Mouse (Mus musculus) CH12.LX (cell line): ENCODE data around the gene Il17rc. TPM values are rescaled to one million over a fixed set of nuclear protein-coding genes. Genes with fewer than 3 reads are reported as not detected.

ENCODE experiments used
- DNase-seq: peaks from one replicate; pipeline ENCODE4 v3.0.0-alpha.2; 2013; ENCODE audit errors: extremely low read depth
- H3K27ac ChIP-seq: 2 replicates; pipeline ENCODE4 v1.5.1; 2012; ENCODE audit warnings: low read depth, mild to moderate bottlenecking, control low read depth, moderate library complexity; ENCODE audit not compliant: insufficient read depth
- H3K27me3 ChIP-seq: replicated peaks from 2 replicates; pipeline ENCODE3; 2012; ENCODE audit warnings: inconsistent platforms
- H3K36me3 ChIP-seq, 2 experiments: replicated peaks in 1 of 2; 2 replicates each; pipeline versions ENCODE3 to v1.6.1; 2012; ENCODE audit warnings: inconsistent platforms in 1 of 2, low read length in 1 of 2, mild to moderate bottlenecking in 1 of 2, mixed read lengths in 1 of 2, moderate library complexity in 1 of 2; ENCODE audit not compliant: control insufficient read depth in 1 of 2, insufficient read depth in 1 of 2
- H3K4me1 ChIP-seq, 2 experiments: 2 replicates each; pipeline ENCODE4 v1.6.1; 2012; ENCODE audit warnings: inconsistent platforms in 1 of 2, moderate library complexity in 1 of 2; ENCODE audit not compliant: insufficient read depth in 2 of 2, control insufficient read depth in 1 of 2
- H3K4me2 ChIP-seq: 2 replicates; pipeline ENCODE4 v1.6.1; 2012; ENCODE audit warnings: low read depth, mild to moderate bottlenecking, control low read depth; ENCODE audit not compliant: poor library complexity, insufficient read depth, severe bottlenecking
- H3K4me3 ChIP-seq, 3 experiments: fragments of 150-350 bp in 1 of 3; sonication (generic) in 1 of 3; replicated peaks in 1 of 3; 2 replicates each; pipeline versions ENCODE3 to v1.5.1; 2011 to 2012; ENCODE audit warnings: low read depth in 2 of 3, low read length in 2 of 3, mild to moderate bottlenecking in 2 of 3, moderate library complexity in 2 of 3, control low read depth in 1 of 3, improper control_type of control experiment in 1 of 3, inconsistent platforms in 1 of 3, mixed read lengths in 1 of 3; ENCODE audit not compliant: poor library complexity in 1 of 3
- H3K79me2 ChIP-seq: replicated peaks from 2 replicates; pipeline ENCODE4 v1.6.1; 2012; ENCODE audit warnings: mild to moderate bottlenecking, moderate library complexity; ENCODE audit not compliant: control insufficient read depth, poor library complexity, insufficient read depth, severe bottlenecking; ENCODE audit errors: extremely low read depth
- H3K9ac ChIP-seq: 2 replicates; pipeline ENCODE4 v1.6.1; 2012; ENCODE audit warnings: low read depth, mild to moderate bottlenecking, control low read depth, moderate library complexity; ENCODE audit not compliant: insufficient read depth
- H3K9me3 ChIP-seq: replicated peaks from 2 replicates; pipeline ENCODE3; 2012; ENCODE audit warnings: low read length, inconsistent platforms, mixed read lengths
- BHLHE40 ChIP-seq: IDR thresholded peaks from 2 replicates; pipeline ENCODE4 v1.6.1; 2011; ENCODE audit warnings: mild to moderate bottlenecking, low read depth, low read length, improper control_type of control experiment
- CHD1 ChIP-seq: IDR thresholded peaks from 2 replicates; pipeline ENCODE4 v1.6.1; 2012; ENCODE audit warnings: low read depth, low read length, improper control_type of control experiment, inconsistent platforms
- CHD2 ChIP-seq: IDR thresholded peaks from 2 replicates; pipeline ENCODE4 v1.6.1; 2011; ENCODE audit warnings: low read length, improper control_type of control experiment
- CTCF ChIP-seq, 2 experiments: IDR thresholded peaks in 1 of 2; conservative IDR thresholded peaks in 1 of 2; 2 replicates each; pipeline ENCODE4 v1.5.1; 2011 to 2012; ENCODE audit warnings: low read depth in 2 of 2, low read length in 2 of 2, improper control_type of control experiment in 1 of 2, inconsistent platforms in 1 of 2, mild to moderate bottlenecking in 1 of 2, moderate library complexity in 1 of 2
- E2F4 ChIP-seq: IDR thresholded peaks from 2 replicates; pipeline ENCODE4 v1.6.1; 2011; ENCODE audit warnings: low read depth, low read length, improper control_type of control experiment; ENCODE audit not compliant: insufficient replicate concordance
- ELF1 ChIP-seq: IDR thresholded peaks from 2 replicates; pipeline ENCODE4 v1.6.1; 2014; ENCODE audit warnings: low read depth, mild to moderate bottlenecking, inconsistent platforms, low read length, improper control_type of control experiment
- EP300 ChIP-seq: IDR thresholded peaks from 2 replicates; pipeline ENCODE4 v1.6.1; 2011; ENCODE audit warnings: low read length, improper control_type of control experiment
- ETS1 ChIP-seq: conservative IDR thresholded peaks from 2 replicates; pipeline ENCODE4 v1.6.1; 2012; ENCODE audit warnings: low read depth, mild to moderate bottlenecking, inconsistent platforms, low read length, improper control_type of control experiment, moderate library complexity
- GABPA ChIP-seq: IDR thresholded peaks from 2 replicates; pipeline ENCODE4 v1.6.1; 2012; ENCODE audit warnings: low read depth, low read length, improper control_type of control experiment, inconsistent platforms; ENCODE audit not compliant: insufficient replicate concordance
- HCFC1 ChIP-seq: IDR thresholded peaks from 2 replicates; pipeline ENCODE4 v1.6.1; 2012; ENCODE audit warnings: low read depth, mild to moderate bottlenecking, inconsistent platforms, low read length, improper control_type of control experiment
- IRF4 ChIP-seq: IDR thresholded peaks from 2 replicates; pipeline ENCODE4 v1.6.1; 2014; ENCODE audit warnings: low read depth, mild to moderate bottlenecking, inconsistent platforms, low read length, improper control_type of control experiment
- JUN ChIP-seq: IDR thresholded peaks from 2 replicates; pipeline ENCODE4 v1.6.1; 2011; ENCODE audit warnings: low read depth, mild to moderate bottlenecking, low read length, improper control_type of control experiment, moderate library complexity; ENCODE audit not compliant: insufficient read depth
- JUND ChIP-seq: conservative IDR thresholded peaks from 2 replicates; pipeline ENCODE4 v1.6.1; 2011; ENCODE audit warnings: low read depth, low read length, improper control_type of control experiment
- KAT2A ChIP-seq: IDR thresholded peaks from 2 replicates; pipeline ENCODE4 v1.6.1; 2012; ENCODE audit warnings: low read length, improper control_type of control experiment, inconsistent platforms; ENCODE audit not compliant: insufficient replicate concordance
- MAFK ChIP-seq: IDR thresholded peaks from 2 replicates; pipeline ENCODE4 v1.6.1; 2011; ENCODE audit warnings: low read length, improper control_type of control experiment; ENCODE audit not compliant: insufficient replicate concordance
- MAX ChIP-seq: IDR thresholded peaks from 2 replicates; pipeline ENCODE4 v1.6.1; 2011; ENCODE audit warnings: low read length, improper control_type of control experiment
- MAZ ChIP-seq: IDR thresholded peaks from 2 replicates; pipeline ENCODE4 v1.6.1; 2012; ENCODE audit warnings: low read depth, mild to moderate bottlenecking, inconsistent platforms, low read length, improper control_type of control experiment, moderate library complexity
- MEF2A ChIP-seq: IDR thresholded peaks from 2 replicates; pipeline ENCODE4 v1.6.1; 2014; ENCODE audit warnings: low read depth, mild to moderate bottlenecking, inconsistent platforms, low read length, improper control_type of control experiment, borderline replicate concordance
- MXI1 ChIP-seq: IDR thresholded peaks from 2 replicates; pipeline ENCODE4 v1.6.1; 2011; ENCODE audit warnings: mild to moderate bottlenecking, low read depth, low read length, improper control_type of control experiment
- MYC ChIP-seq: IDR thresholded peaks from 2 replicates; pipeline ENCODE4 v1.6.1; 2011; ENCODE audit warnings: low read depth, mild to moderate bottlenecking, improper control_type of control experiment, low read length
- NELFE ChIP-seq: IDR thresholded peaks from 2 replicates; pipeline ENCODE4 v1.6.1; 2011; ENCODE audit warnings: low read depth, low read length, improper control_type of control experiment
- NRF1 ChIP-seq: IDR thresholded peaks from 2 replicates; pipeline ENCODE4 v1.6.1; 2014; ENCODE audit warnings: low read depth, mild to moderate bottlenecking, inconsistent platforms, low read length, improper control_type of control experiment, moderate library complexity
- PAX5 ChIP-seq: IDR thresholded peaks from 2 replicates; pipeline ENCODE4 v1.6.1; 2012; ENCODE audit warnings: low read length, inconsistent platforms, mixed read lengths
- POLR2A ChIP-seq: IDR thresholded peaks from 2 replicates; pipeline ENCODE4 v1.6.1; 2011; ENCODE audit warnings: low read depth, mild to moderate bottlenecking, improper control_type of control experiment, low read length
- POLR2AphosphoS2 ChIP-seq: IDR thresholded peaks from 2 replicates; pipeline ENCODE4 v1.6.1; 2011; ENCODE audit warnings: low read depth, low read length, improper control_type of control experiment
- RAD21 ChIP-seq: IDR thresholded peaks from 2 replicates; pipeline ENCODE4 v1.6.1; 2011; ENCODE audit warnings: low read depth, mild to moderate bottlenecking, low read length, improper control_type of control experiment, moderate library complexity
- SIN3A ChIP-seq: IDR thresholded peaks from 2 replicates; pipeline ENCODE4 v1.6.1; 2012; ENCODE audit warnings: low read length, improper control_type of control experiment, inconsistent platforms
- SMC3 ChIP-seq: IDR thresholded peaks from 2 replicates; pipeline ENCODE4 v1.6.1; 2011; ENCODE audit warnings: low read depth, low read length, improper control_type of control experiment
- TBP ChIP-seq: conservative IDR thresholded peaks from 2 replicates; pipeline ENCODE4 v1.6.1; 2011; ENCODE audit warnings: low read depth, low read length, improper control_type of control experiment
- TCF12 ChIP-seq: IDR thresholded peaks from 2 replicates; pipeline ENCODE4 v1.6.1; 2014; ENCODE audit warnings: low read depth, mild to moderate bottlenecking, inconsistent platforms, low read length, improper control_type of control experiment
- UBTF ChIP-seq: IDR thresholded peaks from 2 replicates; pipeline ENCODE4 v1.6.1; 2012; ENCODE audit warnings: low read depth, mild to moderate bottlenecking, inconsistent platforms, low read length, improper control_type of control experiment, moderate library complexity
- USF1 ChIP-seq: IDR thresholded peaks from 2 replicates; pipeline ENCODE4 v1.6.1; 2014; ENCODE audit warnings: low read depth, mild to moderate bottlenecking, inconsistent platforms, low read length, improper control_type of control experiment
- USF2 ChIP-seq: conservative IDR thresholded peaks from 2 replicates; pipeline ENCODE4 v1.6.1; 2011; ENCODE audit warnings: low read depth, low read length, improper control_type of control experiment
- ZC3H11A ChIP-seq: IDR thresholded peaks from 2 replicates; pipeline ENCODE4 v1.6.1; 2012; ENCODE audit warnings: low read depth, mild to moderate bottlenecking, inconsistent platforms, low read length, improper control_type of control experiment
- ZKSCAN1 ChIP-seq: IDR thresholded peaks from 2 replicates; pipeline ENCODE4 v1.6.1; 2012; ENCODE audit warnings: low read depth, inconsistent platforms, low read length, improper control_type of control experiment, borderline replicate concordance
- ZMIZ1 ChIP-seq: IDR thresholded peaks from 2 replicates; pipeline ENCODE4 v1.6.1; 2012; ENCODE audit warnings: low read depth, mild to moderate bottlenecking, inconsistent platforms, low read length, improper control_type of control experiment
- ZNF384 ChIP-seq: IDR thresholded peaks from 2 replicates; pipeline ENCODE4 v1.6.1; 2012; ENCODE audit warnings: low read depth, low read length, improper control_type of control experiment, inconsistent platforms
- dilution Hi-C: fragments of 300-500 bp; cut with MboI; formaldehyde crosslinking; loops from 2 replicates; pipeline ENCODE4 v1.14.3; 2020; ENCODE audit warnings: low sequenced_read_pairs; ENCODE audit not compliant: extremely low pct_unique_long_range_greater_than_20kb, extremely low pct_ligation_motif_present
- in situ Hi-C: fragments of 300-500 bp; cut with MboI; formaldehyde crosslinking; loops from 3 replicates; pipeline ENCODE4 v1.14.3; 2019; ENCODE audit warnings: low sequenced_read_pairs, low pct_ligation_motif_present, low pct_unique_long_range_greater_than_20kb, mixed read lengths
- polyA plus RNA-seq: library from polyadenylated mRNA; unstranded; fragments of >175 nt; gene quantifications from 2 replicates; pipeline ENCODE4 v1.2.1, GENCODE M21; 2012; ENCODE audit warnings: low read depth; ENCODE audit not compliant: insufficient read length
- total RNA-seq, 2 experiments: library from RNA; depleted of rRNA; stranded (reverse); fragments of 300-350 nt in 1 of 2; fragments of >200 nt in 1 of 2; gene quantifications; 2 replicates each; pipeline ENCODE4 v1.2.3; 2012 to 2014

The Il17rc gene
- total and polyA plus RNA-seq, 3 experiments = not detected

GRCm38 (mm10) chr6:113442442-113443090, 28.7 kb upstream of the Il17rc start, which contains the start of gene Jagn1:
TSS of gene Jagn1 (plus strand) at chr6:113442569.
- DNase-seq = peak; percentile 96
- H3K4me3 ChIP-seq = peak within 1 kb of the TSS; percentile 94 to 100 (median 95)
- H3K4me2 ChIP-seq = peak within 1 kb of the TSS; percentile 55
- H3K27ac ChIP-seq = peak within 1 kb of the TSS; percentile 26; the same call in 1 of the 2 replicates
- no peaks in the 10 kb centered on the region for H3K27me3 ChIP-seq
- H3K4me1 ChIP-seq = peaks cover 4 to 40% of the 10 kb centered on the region in 2 experiments
- H3K79me2 ChIP-seq = peaks cover 13% of the 10 kb centered on the region
- peak within 1 kb of the TSS; percentile 77 for H3K9ac ChIP-seq
- TF ChIP-seq BHLHE40 = 0 out of 2 replicates have a peak, but pooled peaks have one; percentile 31
- TF ChIP-seq PAX5 = no peak
- no peak for TF ChIP-seq JUN
- peak; percentile 18; the same call in 1 of the 2 replicates for TF ChIP-seq GABPA
- TF ChIP-seq SIN3A = peak; percentile 72; the same call in 1 of the 2 replicates
- TF ChIP-seq E2F4 = no peak
- TF ChIP-seq USF1 = no peak
- TF ChIP-seq ELF1 = peak; percentile 90
- TF ChIP-seq ZMIZ1 = 0 out of 2 replicates have a peak, but pooled peaks have one; percentile 54
- no peak for TF ChIP-seq EP300
- peak; percentile 74; the same call in 1 of the 2 replicates for TF ChIP-seq MAX
- TF ChIP-seq TBP = peak; percentile 89
- TF ChIP-seq UBTF = no peak
- no peak for TF ChIP-seq ZNF384
- TF ChIP-seq ZC3H11A = no peak
- peak; percentile 83 for TF ChIP-seq TCF12
- no peak for TF ChIP-seq POLR2AphosphoS2
- TF ChIP-seq ETS1 = no peak
- peak; percentile 89 for TF ChIP-seq MYC
- peak; percentile 67; the same call in 1 of the 2 replicates for TF ChIP-seq NELFE
- TF ChIP-seq USF2 = no peak
- peak; percentile 90 for TF ChIP-seq POLR2A
- TF ChIP-seq CTCF (conservative IDR thresholded peaks at IDR 0.05 in 1 of 2, IDR thresholded peaks at IDR 0.05 in 1 of 2; ENCODE audit: low read depth in 2 of 2, low read length in 2 of 2) = no peak
- peak; percentile 95 for TF ChIP-seq MXI1
- no peak for TF ChIP-seq SMC3
- no peak for TF ChIP-seq CHD1
- no peak for TF ChIP-seq ZKSCAN1
- TF ChIP-seq MEF2A = peak; percentile 31; the same call in 1 of the 2 replicates
- TF ChIP-seq HCFC1 = peak; percentile 86
- TF ChIP-seq MAFK = no peak
- no peak for TF ChIP-seq JUND
- TF ChIP-seq NRF1 = peak; percentile 85
- no peak for TF ChIP-seq RAD21
- no peak for TF ChIP-seq IRF4
- peak; percentile 70; the same call in 1 of the 2 replicates for TF ChIP-seq KAT2A
- no peak for TF ChIP-seq MAZ
- TF ChIP-seq CHD2 = no peak
- H3K36me3 ChIP-seq = peaks cover 16 to 27% of the 10 kb centered on the region in 2 experiments
- no peaks in the 10 kb centered on the region for H3K9me3 ChIP-seq
- in situ Hi-C loops (no loop called here), dilution Hi-C loops (no loop called here)
